Mouse (Mus musculus) right cerebral cortex, adult 18-20 months (tissue): ENCODE data around the gene Mgea5.

Experiments
- DNase-seq: peaks from one replicate; pipeline ENCODE4 v3.0.0; 2022; ENCODE audit warnings: mixed read lengths

Mgea5 gene

GRCm38 (mm10) chr19:45795406-45795944 lies 11.8 kb upstream of the Mgea5 start:
- no peak for DNase-seq

GRCm38 (mm10) chr19:45794718-45795117 lies 11.1 kb upstream of the Mgea5 start:
- no peak for DNase-seq

- DNase-seq, result no peak
These were observed 8.8 kb upstream of the Mgea5 start for GRCm38 (mm10) chr19:45792404-45792803.

GRCm38 (mm10) chr19:45789888-45790874 lies 6.5 kb upstream of the Mgea5 start:
- DNase-seq, result no peak

- DNase-seq, result no peak
These were observed 5.7 kb upstream of the Mgea5 start for GRCm38 (mm10) chr19:45789365-45789764.

GRCm38 (mm10) chr19:45788337-45788736 lies 4.7 kb upstream of the Mgea5 start:
- no peak for DNase-seq

- no peak for DNase-seq
These were observed 3.8 kb upstream of the Mgea5 start for GRCm38 (mm10) chr19:45787450-45787849.

- DNase-seq, result no peak
These were observed 1.8 kb upstream of the Mgea5 start for GRCm38 (mm10) chr19:45785470-45785869.

- DNase-seq, result no peak
These were observed 418 bp upstream of the Mgea5 start for GRCm38 (mm10) chr19:45783933-45784576.

GRCm38 (mm10) chr19:45782315-45783001 lies 1.2 kb downstream of the Mgea5 start:
- peak; percentile 56 for DNase-seq

- no peak for DNase-seq
These were observed 2.0 kb downstream of the Mgea5 start for GRCm38 (mm10) chr19:45781676-45782075.

GRCm38 (mm10) chr19:45780350-45780915 lies 3.2 kb downstream of the Mgea5 start:
- DNase-seq, result no peak

- DNase-seq, result peak; percentile 57
These were observed 8.2 kb downstream of the Mgea5 start for GRCm38 (mm10) chr19:45775486-45775885.

GRCm38 (mm10) chr19:45771501-45771900 lies 12.1 kb downstream of the Mgea5 start:
- no peak for DNase-seq

GRCm38 (mm10) chr19:45760810-45761209 lies 22.8 kb downstream of the Mgea5 start:
- DNase-seq, result no peak

GRCm38 (mm10) chr19:45758671-45759070 lies 25.0 kb downstream of the Mgea5 start:
- no peak for DNase-seq

- DNase-seq, result no peak
These were observed 30.1 kb downstream of the Mgea5 start for GRCm38 (mm10) chr19:45753551-45753950.

GRCm38 (mm10) chr19:45751881-45752280 lies 31.8 kb downstream of the Mgea5 start:
- no peak for DNase-seq

GRCm38 (mm10) chr19:45749243-45750043 lies 34.2 kb downstream of the Mgea5 start, which contains the start of gene Npm3:
Gene Npm3, minus strand, starts transcription at chr19:45749591.
- peak; percentile 79 for DNase-seq

- no peak for DNase-seq
These were observed 34.9 kb downstream of the Mgea5 start for GRCm38 (mm10) chr19:45748691-45749242.

GRCm38 (mm10) chr19:45748206-45748605 lies 35.4 kb downstream of the Mgea5 start:
- no peak for DNase-seq
